Mouse (Mus musculus) embryonic facial prominence, embryonic 15.5 days (tissue): ENCODE results near the gene Gga3. TPM values are rescaled to one million over a fixed set of nuclear protein-coding genes. Genes with fewer than 3 reads are reported as not detected.

Experiments used
- ATAC-seq: fragments of 200-750 bp; cut with Nextera tagmentation; 2 replicates; pipeline ENCODE4 v1.8.0; 2017; ENCODE audit warnings: low read depth, moderate TSS enrichment; ENCODE audit not compliant: insufficient number of reproducible peaks, low FRiP score, low TSS enrichment
- H3K27ac ChIP-seq: fragments of 300-500 bp; sonication (generic); replicated peaks from 2 replicates; pipeline ENCODE4 v1.5.1; 2015; ENCODE audit warnings: mild to moderate bottlenecking, inconsistent platforms
- H3K27me3 ChIP-seq: fragments of 300-500 bp; sonication (generic); 2 replicates; pipeline ENCODE4 v1.6.1; 2015; ENCODE audit warnings: inconsistent platforms
- H3K36me3 ChIP-seq: fragments of 300-500 bp; sonication (generic); 2 replicates; pipeline ENCODE4 v1.6.1; 2015; ENCODE audit warnings: mild to moderate bottlenecking, inconsistent platforms
- H3K4me1 ChIP-seq: fragments of 300-500 bp; sonication (generic); 2 replicates; pipeline ENCODE4 v1.6.1; 2015; ENCODE audit warnings: inconsistent platforms
- H3K4me2 ChIP-seq: fragments of 300-500 bp; sonication (generic); replicated peaks from 2 replicates; pipeline ENCODE4 v1.6.1; 2015; ENCODE audit warnings: mild to moderate bottlenecking, inconsistent platforms
- H3K4me3 ChIP-seq: fragments of 300-500 bp; sonication (generic); replicated peaks from 2 replicates; pipeline ENCODE4 v1.5.1; 2015; ENCODE audit warnings: mild to moderate bottlenecking, inconsistent platforms
- H3K9ac ChIP-seq: fragments of 300-500 bp; sonication (generic); 2 replicates; pipeline ENCODE4 v1.6.1; 2015; ENCODE audit warnings: inconsistent platforms
- H3K9me3 ChIP-seq: fragments of 300-500 bp; sonication (generic); replicated peaks from 2 replicates; pipeline ENCODE4 v1.6.1; 2016; ENCODE audit warnings: inconsistent platforms
- WGBS: fragments of 180-500 bp; shearing (Covaris S2); methylation state at CpG from one replicate; pipeline ENCODE4 v1.1.7; 2015; 5-methylcytosine and 5-hydroxymethylcytosine counted together
- polyA plus RNA-seq: library from polyadenylated mRNA; unstranded; fragments of >200 nt; fragmentation: Nextera tagmentation; extraction: Ambion mirVana; gene quantifications from 2 replicates; pipeline ENCODE4 v1.2.1, GENCODE M21; 2015

Gga3 gene
- polyA plus RNA-seq, 1 experiment from 2014 or later = 20.3 TPM

DNA sequence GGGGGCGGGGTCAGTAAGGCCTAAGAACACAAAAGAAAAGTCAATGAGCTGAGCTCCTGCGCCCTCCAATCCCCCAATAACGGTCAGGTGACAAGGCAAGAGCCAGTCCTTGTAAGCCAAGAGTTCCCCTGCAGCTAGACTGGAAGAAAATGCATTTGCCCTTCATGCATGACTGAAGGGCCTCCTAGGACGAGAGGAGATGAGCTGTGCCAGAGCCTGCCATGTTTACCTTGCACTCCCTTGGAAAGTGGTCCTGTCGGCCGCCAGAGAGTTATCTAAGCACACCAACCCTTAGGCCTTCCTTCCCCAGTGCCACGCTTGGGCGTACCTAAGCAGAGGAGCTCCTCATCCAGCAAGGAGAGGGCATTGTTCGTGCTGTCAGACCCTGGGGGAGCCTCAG, 15.9 kb downstream of the Gga3 start:
- Histone ChIP-seq H3K4me2 (no peak overlapping the region), H3K9ac (no peak overlapping the region), H3K36me3 (peaks cover 95% of the 10 kb centered on the region), H3K9me3 (no peaks in the 10 kb centered on the region), H3K4me1 (no peaks in the 10 kb centered on the region), H3K4me3 (no peak overlapping the region), H3K27me3 (no peaks in the 10 kb centered on the region), H3K27ac (no peak overlapping the region)
- 79% methylated on average over 9 of the region's 9 CpGs for WGBS
- no peak for ATAC-seq

DNA sequence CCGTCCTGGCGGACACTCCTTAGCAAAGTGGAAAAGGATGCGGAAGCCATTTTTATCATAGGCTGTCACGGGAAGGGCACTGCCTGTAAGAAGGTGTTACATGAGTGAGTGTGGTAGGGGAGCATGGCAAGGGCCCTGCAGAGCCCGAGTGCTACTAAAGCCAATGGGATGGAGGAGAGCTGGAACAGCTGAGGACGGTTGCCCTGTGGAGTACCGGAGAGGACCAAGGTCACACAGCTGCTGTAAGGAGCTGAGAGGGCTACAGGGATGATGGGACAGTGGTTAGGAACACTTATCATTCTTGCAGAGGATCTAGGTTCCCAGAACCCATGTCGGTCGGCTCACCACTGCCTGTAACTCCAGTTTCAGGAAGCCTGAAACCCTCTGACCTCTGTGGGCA, 17.4 kb downstream of the Gga3 start:
- peaks cover 95% of the 10 kb centered on the region for H3K36me3 ChIP-seq
- 92% methylated on average over 9 of the region's 9 CpGs for WGBS
- no peak overlapping the region for H3K9ac ChIP-seq
- no peak overlapping the region for H3K4me3 ChIP-seq
- no peaks in the 10 kb centered on the region for H3K27me3 ChIP-seq
- no peaks in the 10 kb centered on the region for H3K9me3 ChIP-seq
- no peak overlapping the region for H3K27ac ChIP-seq
- no peaks in the 10 kb centered on the region for H3K4me1 ChIP-seq
- no peak overlapping the region for H3K4me2 ChIP-seq
- no peak for ATAC-seq

DNA sequence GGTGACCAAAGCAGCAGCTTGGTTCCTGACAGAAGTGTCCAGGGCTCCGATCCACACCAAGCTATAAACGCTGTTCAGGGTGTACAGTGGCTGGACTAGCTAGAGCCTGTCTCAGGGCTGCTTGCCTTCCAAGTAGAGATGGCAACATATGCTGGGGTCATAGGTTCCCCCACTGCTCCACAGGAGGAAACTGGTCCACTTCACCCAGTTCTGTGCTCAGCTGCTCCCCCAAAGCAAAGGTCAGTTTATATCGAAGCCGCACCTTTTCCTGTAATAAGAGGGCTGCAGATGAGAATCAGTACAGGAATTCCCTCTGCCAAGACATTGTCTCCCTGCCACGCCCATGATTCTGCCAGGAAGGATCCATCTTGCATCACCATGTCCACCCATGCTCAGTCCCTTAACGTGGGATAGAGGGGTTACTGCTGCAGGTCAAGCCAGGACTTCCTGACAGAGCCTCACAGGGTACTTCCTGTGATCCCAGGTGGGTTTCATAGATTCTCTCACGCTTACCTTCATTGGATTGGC, 18.2 kb downstream of the Gga3 start:
- no peaks in the 10 kb centered on the region for H3K27me3 ChIP-seq
- WGBS = 89% methylated on average over 7 of the region's 7 CpGs
- H3K4me1 ChIP-seq = no peaks in the 10 kb centered on the region
- H3K9ac ChIP-seq = no peak overlapping the region
- H3K36me3 ChIP-seq = peaks cover 95% of the 10 kb centered on the region
- H3K4me3 ChIP-seq = no peak overlapping the region
- no peak overlapping the region for H3K27ac ChIP-seq
- no peak overlapping the region for H3K4me2 ChIP-seq
- ATAC-seq = no peak
- H3K9me3 ChIP-seq = no peaks in the 10 kb centered on the region

DNA sequence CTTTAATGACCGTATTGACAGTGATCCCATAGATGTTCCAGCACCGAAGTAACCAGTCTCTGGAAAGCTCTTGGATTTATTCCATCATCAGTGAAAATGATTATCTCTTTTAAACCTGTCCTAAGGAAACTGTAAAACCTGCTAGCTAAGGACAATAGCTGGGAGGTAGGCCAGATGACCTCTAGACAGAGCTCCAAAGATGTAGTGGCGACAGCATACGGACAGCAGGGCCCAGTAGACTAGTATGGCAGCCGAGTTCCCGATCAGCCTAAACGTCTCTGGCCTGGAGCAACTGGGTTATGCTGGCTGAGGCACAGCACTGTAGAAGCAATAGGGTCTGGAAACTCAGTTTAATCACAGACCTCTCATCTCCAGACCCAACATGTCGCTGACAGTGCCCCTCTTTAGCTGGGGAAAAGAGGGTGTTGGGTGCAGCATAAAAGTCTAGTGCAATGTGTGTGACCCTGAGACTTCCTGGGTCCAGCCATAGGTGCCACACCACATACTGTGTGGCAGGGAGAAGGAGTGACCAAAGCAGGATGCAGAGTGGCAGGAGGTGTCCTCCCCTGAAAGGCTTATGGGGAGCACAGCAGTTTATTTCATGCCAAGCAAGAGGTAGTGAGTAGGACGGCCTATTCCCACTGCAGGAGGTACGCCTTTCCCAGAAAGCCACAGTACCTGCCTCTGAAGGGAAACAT, 19.3 kb downstream of the Gga3 start:
- no peaks in the 10 kb centered on the region for H3K9me3 ChIP-seq
- H3K4me2 ChIP-seq = no peak overlapping the region
- H3K4me3 ChIP-seq = no peak overlapping the region
- peaks cover 94% of the 10 kb centered on the region for H3K36me3 ChIP-seq
- no peak for ATAC-seq
- H3K4me1 ChIP-seq = no peaks in the 10 kb centered on the region
- no peak overlapping the region for H3K9ac ChIP-seq
- 86% methylated on average over 10 of the region's 10 CpGs for WGBS
- H3K27me3 ChIP-seq = no peaks in the 10 kb centered on the region
- no peak overlapping the region for H3K27ac ChIP-seq

DNA sequence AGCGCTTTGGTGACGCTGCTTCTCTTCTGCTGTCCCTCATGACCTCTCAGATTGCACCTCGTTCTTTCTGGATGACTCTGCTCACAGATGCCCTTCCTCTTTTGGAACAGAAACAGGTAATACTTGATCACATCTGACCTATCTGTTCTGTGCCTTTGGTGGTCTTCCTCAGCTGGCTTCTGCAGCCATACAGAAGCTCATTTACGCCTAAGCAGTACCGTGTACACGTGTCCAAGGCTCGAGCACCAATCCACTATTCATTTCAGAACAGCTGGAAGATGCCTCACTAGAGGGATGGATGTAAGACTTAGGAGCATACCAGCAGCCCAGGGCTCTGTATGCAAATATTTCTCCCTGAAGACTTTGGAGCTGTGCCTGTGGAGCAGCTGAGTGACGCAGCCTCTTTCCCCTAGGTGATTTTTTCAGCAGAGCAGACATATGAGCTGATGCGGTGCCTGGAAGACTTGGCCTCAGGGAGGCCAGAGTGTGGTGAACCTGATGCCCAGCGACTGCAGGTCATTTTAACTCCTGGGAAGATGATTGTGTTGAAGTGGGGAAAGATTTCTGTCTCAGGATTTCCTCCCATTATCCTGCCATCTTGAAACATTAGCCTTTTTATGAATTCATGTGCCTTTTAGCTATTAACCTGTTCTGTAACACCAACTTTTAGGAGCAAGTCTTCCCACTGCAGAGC, 20.8 kb downstream of the Gga3 start:
- Histone ChIP-seq H3K4me1 (no peaks in the 10 kb centered on the region), H3K9me3 (no peaks in the 10 kb centered on the region), H3K27me3 (no peaks in the 10 kb centered on the region), H3K36me3 (peaks cover 96% of the 10 kb centered on the region), H3K4me3 (no peak overlapping the region), H3K27ac (no peak overlapping the region), H3K4me2 (no peak overlapping the region), H3K9ac (no peak overlapping the region)
- ATAC-seq = no peak
- 68% methylated on average over 10 of the region's 10 CpGs for WGBS

DNA sequence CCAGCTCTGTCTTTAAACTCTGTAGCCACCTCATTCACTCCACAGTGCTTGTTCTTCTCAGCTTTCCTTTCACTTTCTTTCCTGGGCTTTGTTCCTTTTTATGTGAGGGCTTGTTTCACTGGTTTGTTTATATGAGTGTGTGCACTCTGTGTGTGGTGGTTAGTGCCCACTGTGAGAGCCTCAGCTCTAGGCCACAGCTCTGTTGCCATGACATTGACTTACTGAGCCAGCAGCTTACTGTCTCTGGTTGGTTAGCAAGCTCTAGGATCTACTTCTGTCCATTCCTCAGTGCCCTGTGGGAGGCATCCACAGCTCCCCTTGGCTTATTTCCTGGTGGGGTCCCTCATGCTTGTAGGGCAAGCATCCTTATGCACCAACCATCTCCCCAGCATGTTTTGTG, 24.8 kb downstream of the Gga3 start:
- no peak overlapping the region for H3K4me3 ChIP-seq
- no peak overlapping the region for H3K9ac ChIP-seq
- peaks cover 68% of the 10 kb centered on the region for H3K36me3 ChIP-seq
- H3K27me3 ChIP-seq = no peaks in the 10 kb centered on the region
- H3K9me3 ChIP-seq = no peaks in the 10 kb centered on the region
- no peaks in the 10 kb centered on the region for H3K4me1 ChIP-seq
- no peak overlapping the region for H3K4me2 ChIP-seq
- H3K27ac ChIP-seq = no peak overlapping the region
- no peak for ATAC-seq

DNA sequence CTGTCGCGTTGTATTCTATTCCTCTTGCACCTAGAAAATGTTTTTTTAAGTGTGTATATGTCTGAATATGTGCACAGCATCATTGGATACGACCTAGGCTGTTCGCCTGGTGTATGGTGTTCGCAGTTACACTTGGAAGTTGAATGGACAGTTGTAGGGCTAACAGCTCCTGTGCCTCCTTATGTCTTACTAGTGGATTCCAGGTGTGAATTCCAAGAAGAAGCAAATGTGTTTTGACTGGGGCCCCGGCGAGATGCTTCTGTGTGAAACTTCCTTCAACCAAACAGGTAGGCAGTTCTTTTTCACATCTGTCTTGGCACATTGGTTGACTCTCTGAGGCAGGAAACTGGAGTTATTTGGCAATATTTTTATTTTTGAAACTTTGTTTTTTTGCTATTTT, 38.9 kb downstream of the Gga3 start:
- H3K9me3 ChIP-seq = no peaks in the 10 kb centered on the region
- 15% methylated on average over 7 of the region's 7 CpGs for WGBS
- H3K9ac ChIP-seq = peak overlapping the region; percentile 71
- peak overlapping the region; percentile 83 for H3K4me3 ChIP-seq
- peaks cover 42% of the 10 kb centered on the region for H3K36me3 ChIP-seq
- no peaks in the 10 kb centered on the region for H3K27me3 ChIP-seq
- ATAC-seq = no peak
- H3K27ac ChIP-seq = no peak overlapping the region
- H3K4me2 ChIP-seq = peak overlapping the region; percentile 80
- peaks cover 7% of the 10 kb centered on the region for H3K4me1 ChIP-seq

DNA sequence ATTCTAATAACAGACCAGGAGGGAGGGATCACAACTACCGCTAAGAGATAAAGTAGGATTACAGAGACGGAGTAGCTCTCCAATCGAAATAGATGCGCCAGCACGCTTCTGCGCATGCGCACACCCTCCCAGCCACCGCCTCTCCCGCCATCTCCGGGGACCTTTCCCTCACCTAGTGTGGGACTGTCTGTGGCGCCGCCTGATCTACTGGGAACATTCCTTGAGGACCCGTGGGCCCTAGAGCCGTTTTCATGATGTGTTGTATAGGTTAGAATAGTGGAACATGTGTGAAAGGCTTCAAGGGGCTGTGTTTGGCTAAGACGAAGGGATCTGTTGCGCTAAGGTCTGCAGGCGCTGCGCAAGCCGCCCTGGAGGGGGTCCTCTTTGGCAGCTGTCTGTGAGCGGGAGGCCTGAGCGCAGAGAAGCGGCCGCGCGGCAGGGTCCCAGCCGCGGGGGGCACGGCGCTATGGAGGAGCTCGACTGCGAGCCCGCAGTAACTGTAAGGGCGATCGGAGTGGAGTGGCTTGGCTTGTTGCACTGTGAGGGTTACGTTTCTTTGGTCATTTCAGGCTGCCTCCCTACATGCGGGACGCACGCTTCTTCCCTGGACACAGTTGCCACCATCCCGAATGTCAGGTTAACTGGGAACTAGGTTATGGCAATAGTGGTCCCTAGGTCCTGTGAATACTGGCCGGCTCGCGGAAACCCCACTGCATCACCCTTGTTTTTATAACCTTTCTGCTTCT, 39.6 kb downstream of the Gga3 start, which contains the start of gene Nup85:
Gene Nup85 (plus strand): TSS at position 371 of the 746 bp plus-strand sequence.
- Histone ChIP-seq H3K4me1 (peaks cover 7% of the 10 kb centered on the region), H3K36me3 (peaks cover 35% of the 10 kb centered on the region), H3K9ac (peak within 1 kb of the TSS; percentile 71), H3K27ac (peak within 1 kb of the TSS; percentile 86), H3K27me3 (no peaks in the 10 kb centered on the region), H3K4me3 (peak within 1 kb of the TSS; percentile 83), H3K9me3 (no peaks in the 10 kb centered on the region), H3K4me2 (peak within 1 kb of the TSS; percentile 80)
- WGBS = under 1% methylated on average over 42 of the region's 42 CpGs
- ATAC-seq = peak; percentile 91

DNA sequence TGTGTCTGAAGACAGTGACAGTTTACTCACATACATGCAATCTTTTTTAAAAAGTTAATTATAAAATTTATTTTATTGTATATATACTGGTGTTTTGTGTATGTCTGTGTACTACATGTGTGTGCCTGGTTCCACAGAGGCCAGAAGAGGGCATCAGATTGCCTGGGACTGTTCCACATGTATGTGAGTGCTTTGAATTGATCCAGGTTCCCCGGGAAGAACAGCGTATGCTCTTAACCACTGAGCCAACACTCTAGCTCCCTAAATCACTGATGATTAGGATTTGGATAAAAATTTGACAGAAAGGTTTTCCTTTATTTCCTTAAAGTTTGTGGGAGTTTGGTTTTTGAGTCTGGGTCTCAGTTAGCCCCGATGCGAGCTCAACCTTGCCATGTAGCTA, 40.4 kb downstream of the Gga3 start:
- Histone ChIP-seq H3K4me2 (peak overlapping the region; percentile 80), H3K4me3 (peak overlapping the region; percentile 83), H3K9ac (0 out of 2 replicates have a peak overlapping the region, but pooled peaks have one; percentile 71), H3K9me3 (no peaks in the 10 kb centered on the region), H3K27ac (peak overlapping the region; percentile 86), H3K4me1 (peaks cover 7% of the 10 kb centered on the region), H3K27me3 (no peaks in the 10 kb centered on the region), H3K36me3 (peaks cover 26% of the 10 kb centered on the region)
- ATAC-seq = no peak
- 40% methylated on average over 4 of the region's 4 CpGs for WGBS

DNA sequence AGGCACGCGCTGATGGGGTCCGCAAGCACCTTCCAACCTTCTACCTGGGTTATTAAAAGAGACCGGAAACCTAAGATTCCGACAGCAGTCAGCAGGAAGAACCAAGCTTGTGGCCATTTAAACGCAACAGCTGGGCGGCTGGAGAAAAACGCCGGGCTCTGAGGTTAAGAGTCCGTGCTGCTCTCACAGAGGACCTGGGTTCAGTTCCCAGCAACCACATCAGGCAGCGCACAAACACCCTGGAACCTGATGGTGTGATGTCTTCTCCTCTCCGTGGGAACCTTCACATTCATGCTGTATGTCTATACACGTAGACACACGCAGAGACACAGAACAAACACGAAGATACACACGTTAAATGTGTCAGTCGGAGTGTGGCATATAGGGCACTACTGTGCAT, 48.1 kb downstream of the Gga3 start:
- H3K4me2 ChIP-seq = no peak overlapping the region
- no peak overlapping the region for H3K9ac ChIP-seq
- H3K27ac ChIP-seq = no peak overlapping the region
- no peaks in the 10 kb centered on the region for H3K36me3 ChIP-seq
- 79% methylated on average over 17 of the region's 17 CpGs for WGBS
- H3K4me3 ChIP-seq = no peak overlapping the region
- no peaks in the 10 kb centered on the region for H3K27me3 ChIP-seq
- no peaks in the 10 kb centered on the region for H3K4me1 ChIP-seq
- ATAC-seq = no peak
- no peaks in the 10 kb centered on the region for H3K9me3 ChIP-seq

DNA sequence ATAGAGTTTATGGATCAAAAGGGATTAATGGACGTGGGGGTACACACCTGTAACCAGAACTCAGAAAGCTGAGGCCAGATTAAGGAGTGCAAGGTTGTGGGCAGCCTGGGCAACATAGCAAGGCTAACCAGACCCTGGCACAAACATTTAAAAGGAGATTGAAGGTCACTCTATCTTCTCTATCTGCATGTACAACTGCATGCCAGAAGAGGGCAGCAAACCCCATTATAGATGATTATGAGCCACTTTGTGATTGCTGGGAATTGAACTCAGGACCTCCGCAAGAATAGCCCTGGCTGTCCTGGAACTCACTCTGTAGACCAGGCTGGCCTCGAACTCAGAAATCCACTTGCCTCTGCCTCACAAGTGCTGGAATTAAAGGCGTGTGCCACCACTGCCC, 51.1 kb downstream of the Gga3 start:
- Histone ChIP-seq H3K4me2 (no peak overlapping the region), H3K4me3 (no peak overlapping the region), H3K27ac (no peak overlapping the region), H3K36me3 (no peaks in the 10 kb centered on the region), H3K4me1 (no peaks in the 10 kb centered on the region), H3K9me3 (no peaks in the 10 kb centered on the region), H3K9ac (no peak overlapping the region), H3K27me3 (no peaks in the 10 kb centered on the region)
- ATAC-seq = no peak
- WGBS = 63% methylated on average over 4 of the region's 4 CpGs
